Mouse (Mus musculus): ENCODE data around the gene Stard13. TPM values are rescaled to one million over a fixed set of nuclear protein-coding genes. Genes with fewer than 3 reads are reported as not detected.
A peak's percentile ranks its signal among the peaks of the same experiment; 100 is the strongest.

The Stard13 gene
- polyA plus RNA-seq, 1 experiment: 9.2 TPM

GRCm38 (mm10) chr5:151151549-151151948, 82.1 kb downstream of the Stard13 start:
- Histone ChIP-seq H3K4me3 (ENCODE audit: insufficient read depth, low read length) (no peak overlapping the region), H3K4me1 (ENCODE audit: control insufficient read depth, insufficient read depth, low read length) (no peaks in the 10 kb centered on the region; the same call in 1 of the 2 replicates), H3K27ac (ENCODE audit: insufficient read depth, low read length) (no peak overlapping the region)
- TF ChIP-seq CTCF (IDR thresholded peaks at IDR 0.05; ENCODE audit: extremely low read depth, insufficient read depth, low read length) (peak; percentile 22; the same call in 1 of the 2 replicates), POLR2A (IDR thresholded peaks at IDR 0.05; ENCODE audit: extremely low read depth, insufficient read depth, low read length) (no peak)

- Histone ChIP-seq H3K4me3 (ENCODE audit: insufficient read depth, low read length) (no peak overlapping the region), H3K4me1 (ENCODE audit: control insufficient read depth, insufficient read depth, low read length) (no peaks in the 10 kb centered on the region; the same call in 1 of the 2 replicates), H3K27ac (ENCODE audit: insufficient read depth, low read length) (no peak overlapping the region)
- TF ChIP-seq CTCF (IDR thresholded peaks at IDR 0.05; ENCODE audit: extremely low read depth, insufficient read depth, low read length) (no peak), POLR2A (IDR thresholded peaks at IDR 0.05; ENCODE audit: extremely low read depth, insufficient read depth, low read length) (no peak)
These were observed 84.1 kb downstream of the Stard13 start for GRCm38 (mm10) chr5:151149509-151149908.

GRCm38 (mm10) chr5:151148079-151148478, 85.6 kb downstream of the Stard13 start:
- TF ChIP-seq CTCF (IDR thresholded peaks at IDR 0.05; ENCODE audit: extremely low read depth, insufficient read depth, low read length) (no peak), POLR2A (IDR thresholded peaks at IDR 0.05; ENCODE audit: extremely low read depth, insufficient read depth, low read length) (no peak)
- H3K4me1 ChIP-seq (ENCODE audit: control insufficient read depth, insufficient read depth, low read length): no peaks in the 10 kb centered on the region; the same call in 1 of the 2 replicates

GRCm38 (mm10) chr5:151145807-151146206, 87.8 kb downstream of the Stard13 start:
- TF ChIP-seq POLR2A (IDR thresholded peaks at IDR 0.05; ENCODE audit: extremely low read depth, insufficient read depth, low read length) (no peak), CTCF (IDR thresholded peaks at IDR 0.05; ENCODE audit: extremely low read depth, insufficient read depth, low read length) (no peak)
- Histone ChIP-seq H3K27ac (ENCODE audit: insufficient read depth, low read length) (no peak overlapping the region), H3K4me1 (ENCODE audit: control insufficient read depth, insufficient read depth, low read length) (peaks cover 2% of the 10 kb centered on the region; the same call in 1 of the 2 replicates), H3K4me3 (ENCODE audit: insufficient read depth, low read length) (no peak overlapping the region)

More at GRCm38 (mm10) chr5:151148079-151148478, 85.6 kb downstream of the Stard13 start:
- Histone ChIP-seq H3K4me3 (ENCODE audit: insufficient read depth, low read length) (no peak overlapping the region), H3K27ac (ENCODE audit: insufficient read depth, low read length) (no peak overlapping the region)

- no peak for TF ChIP-seq POLR2A (IDR thresholded peaks at IDR 0.05; ENCODE audit: extremely low read depth, insufficient read depth, low read length)
- no peak for TF ChIP-seq CTCF (IDR thresholded peaks at IDR 0.05; ENCODE audit: extremely low read depth, insufficient read depth, low read length)
- Histone ChIP-seq H3K4me3 (ENCODE audit: insufficient read depth, low read length) (no peak overlapping the region), H3K27ac (ENCODE audit: insufficient read depth, low read length) (no peak overlapping the region), H3K4me1 (ENCODE audit: control insufficient read depth, insufficient read depth, low read length) (peaks cover 2% of the 10 kb centered on the region; the same call in 1 of the 2 replicates)
These were observed 89.7 kb downstream of the Stard13 start for GRCm38 (mm10) chr5:151143955-151144354.

- TF ChIP-seq CTCF (IDR thresholded peaks at IDR 0.05; ENCODE audit: extremely low read depth, insufficient read depth, low read length): no peak
- TF ChIP-seq POLR2A (IDR thresholded peaks at IDR 0.05; ENCODE audit: extremely low read depth, insufficient read depth, low read length): no peak
- Histone ChIP-seq H3K4me3 (ENCODE audit: insufficient read depth, low read length) (no peak overlapping the region), H3K27ac (ENCODE audit: insufficient read depth, low read length) (peak overlapping the region; percentile 80), H3K4me1 (ENCODE audit: control insufficient read depth, insufficient read depth, low read length) (peaks cover 2% of the 10 kb centered on the region; the same call in 1 of the 2 replicates)
These were observed 90.7 kb downstream of the Stard13 start for GRCm38 (mm10) chr5:151142671-151143601.

- Histone ChIP-seq H3K4me1 (ENCODE audit: control insufficient read depth, insufficient read depth, low read length) (peaks cover 3% of the 10 kb centered on the region; the same call in 1 of the 2 replicates), H3K4me3 (ENCODE audit: insufficient read depth, low read length) (no peak overlapping the region), H3K27ac (ENCODE audit: insufficient read depth, low read length) (no peak overlapping the region)
- TF ChIP-seq CTCF (IDR thresholded peaks at IDR 0.05; ENCODE audit: extremely low read depth, insufficient read depth, low read length) (peak; percentile 63), POLR2A (IDR thresholded peaks at IDR 0.05; ENCODE audit: extremely low read depth, insufficient read depth, low read length) (no peak)
These were observed 91.4 kb downstream of the Stard13 start for GRCm38 (mm10) chr5:151142241-151142640.

GRCm38 (mm10) chr5:151137901-151138300, 95.7 kb downstream of the Stard13 start:
- H3K4me1 ChIP-seq (ENCODE audit: control insufficient read depth, insufficient read depth, low read length): peaks cover 6% of the 10 kb centered on the region; the same call in 1 of the 2 replicates
- H3K4me3 ChIP-seq (ENCODE audit: insufficient read depth, low read length): no peak overlapping the region
- no peak for TF ChIP-seq POLR2A (IDR thresholded peaks at IDR 0.05; ENCODE audit: extremely low read depth, insufficient read depth, low read length)
- no peak for TF ChIP-seq CTCF (IDR thresholded peaks at IDR 0.05; ENCODE audit: extremely low read depth, insufficient read depth, low read length)
- H3K27ac ChIP-seq (ENCODE audit: insufficient read depth, low read length): no peak overlapping the region

- Histone ChIP-seq H3K4me1 (ENCODE audit: control insufficient read depth, insufficient read depth, low read length) (peaks cover 4% of the 10 kb centered on the region; the same call in 1 of the 2 replicates), H3K27ac (ENCODE audit: insufficient read depth, low read length) (peak overlapping the region; percentile 86; the same call in 1 of the 2 replicates), H3K4me3 (ENCODE audit: insufficient read depth, low read length) (no peak overlapping the region)
- TF ChIP-seq POLR2A (IDR thresholded peaks at IDR 0.05; ENCODE audit: extremely low read depth, insufficient read depth, low read length) (no peak), CTCF (IDR thresholded peaks at IDR 0.05; ENCODE audit: extremely low read depth, insufficient read depth, low read length) (no peak)
These were observed 96.3 kb downstream of the Stard13 start for GRCm38 (mm10) chr5:151137311-151137710.
